Mouse (Mus musculus) liver, embryonic 14.5 days (tissue): Measurements from ENCODE around the gene Plcd3. TPM values are rescaled to one million over a fixed set of nuclear protein-coding genes. Genes with fewer than 3 reads are reported as not detected.

Experiments
- ATAC-seq: fragments of 200-750 bp; cut with Nextera tagmentation; 2 replicates; pipeline ENCODE4 v1.8.0; 2017; ENCODE audit warnings: moderate number of reproducible peaks, mild to moderate bottlenecking, moderate library complexity; ENCODE audit not compliant: insufficient read depth
- DNase-seq, 3 experiments: peaks; one replicate each; pipeline ENCODE4 v3.0.0-alpha.2; 2012 to 2013; ENCODE audit warnings: low read depth in 3 of 3, low spot score in 3 of 3
- H3K27ac ChIP-seq: fragments of 300-500 bp; sonication (generic); 2 replicates; pipeline ENCODE4 v1.5.1; 2014; ENCODE audit warnings: moderate library complexity, mild to moderate bottlenecking, control low read depth, inconsistent platforms
- H3K27me3 ChIP-seq: fragments of 300-500 bp; sonication (generic); 2 replicates; pipeline ENCODE4 v1.6.1; 2014; ENCODE audit warnings: mild to moderate bottlenecking, low read length, moderate library complexity; ENCODE audit not compliant: control insufficient read depth, insufficient read depth
- H3K36me3 ChIP-seq: fragments of 300-500 bp; sonication (generic); replicated peaks from 2 replicates; pipeline ENCODE4 v1.6.1; 2014; ENCODE audit warnings: low read depth; ENCODE audit not compliant: control insufficient read depth, insufficient read depth
- H3K4me1 ChIP-seq, 2 experiments: fragments of 200-500 bp in 1 of 2; fragments of 300-500 bp in 1 of 2; sonication (generic) in 1 of 2; replicated peaks; 2 replicates each; pipeline ENCODE4 v1.6.1; 2012 to 2014; ENCODE audit warnings: antibody characterized with exemption in 1 of 2, inconsistent platforms in 1 of 2, low read length in 1 of 2; ENCODE audit not compliant: control insufficient read depth in 2 of 2, insufficient read depth in 2 of 2
- H3K4me2 ChIP-seq: fragments of 300-500 bp; sonication (generic); 2 replicates; pipeline ENCODE4 v1.6.1; 2014; ENCODE audit warnings: low read depth, mild to moderate bottlenecking, control low read depth, moderate library complexity
- H3K4me3 ChIP-seq, 2 experiments: fragments of 200-500 bp in 1 of 2; fragments of 300-500 bp in 1 of 2; sonication (generic) in 1 of 2; 2 replicates each; pipeline ENCODE4 v1.5.1; 2012 to 2014; ENCODE audit warnings: low read depth in 2 of 2, low read length in 2 of 2, mild to moderate bottlenecking in 2 of 2, control low read depth in 1 of 2, inconsistent platforms in 1 of 2, moderate library complexity in 1 of 2; ENCODE audit not compliant: insufficient read depth in 1 of 2
- H3K9ac ChIP-seq: fragments of 300-500 bp; sonication (generic); replicated peaks from 2 replicates; pipeline ENCODE4 v1.6.1; 2014; ENCODE audit warnings: mild to moderate bottlenecking, control low read depth, moderate library complexity
- H3K9me3 ChIP-seq: fragments of 300-500 bp; sonication (generic); 2 replicates; pipeline ENCODE4 v1.6.1; 2016; ENCODE audit warnings: low read length, mixed read lengths; ENCODE audit not compliant: control insufficient read depth
- CTCF ChIP-seq: IDR thresholded peaks from 2 replicates; pipeline ENCODE4 v1.5.1; 2016; ENCODE audit warnings: antibody characterized with exemption, low read depth, control low read depth
- EP300 ChIP-seq: IDR thresholded peaks from 2 replicates; pipeline ENCODE4 v1.6.1; 2016; ENCODE audit warnings: antibody characterized with exemption, low read depth
- WGBS: fragments of 180-500 bp; shearing (Covaris S2); extraction: QIAGEN DNeasy Blood & Tissue Kit; methylation state at CpG from one replicate; pipeline ENCODE4 v1.1.7; 2014; ENCODE audit not compliant: insufficient replicate concordance; 5-methylcytosine and 5-hydroxymethylcytosine counted together
- polyA plus RNA-seq, 2 experiments: library from polyadenylated mRNA; depleted of rRNA in 1 of 2; stranded (reverse) in 1 of 2; unstranded in 1 of 2; fragments of >200 nt; fragmentation: Nextera tagmentation in 1 of 2; extraction: Ambion mirVana in 1 of 2; gene quantifications; 2 replicates each; pipeline versions ENCODE4 v1.2.1 to v1.2.3; 2012 to 2014

The Plcd3 gene
- polyA plus RNA-seq, 2 experiments: 0.29 to 0.31 TPM

GRCm38 (mm10) chr11:103076581-103076980 is 24.9 kb downstream of the Plcd3 start:
- TF ChIP-seq EP300 (no peak), CTCF (no peak)
- Histone ChIP-seq H3K27ac (no peak overlapping the region), H3K4me2 (no peak overlapping the region), H3K9ac (no peak overlapping the region), H3K9me3 (no peaks in the 10 kb centered on the region), H3K4me1 (no peaks in the 10 kb centered on the region), H3K36me3 (no peaks in the 10 kb centered on the region), H3K27me3 (peaks cover 10% of the 10 kb centered on the region), H3K4me3 (no peak overlapping the region)
- 68% methylated on average over 8 of the region's 8 CpGs for WGBS
- ATAC-seq (no peak), DNase-seq (no peak)

- H3K9me3 ChIP-seq: no peaks in the 10 kb centered on the region
- DNase-seq (no peak), ATAC-seq (no peak)
- H3K36me3 ChIP-seq: no peaks in the 10 kb centered on the region
- no peak overlapping the region for H3K4me2 ChIP-seq
- no peak overlapping the region for H3K9ac ChIP-seq
- H3K27me3 ChIP-seq: peaks cover 10% of the 10 kb centered on the region
- no peak overlapping the region for H3K4me3 ChIP-seq
- 51% methylated on average over 7 of the region's 7 CpGs for WGBS
- no peak overlapping the region for H3K27ac ChIP-seq
- TF ChIP-seq CTCF (no peak), EP300 (no peak)
- no peaks in the 10 kb centered on the region for H3K4me1 ChIP-seq
Observed at GRCm38 (mm10) chr11:103076010-103076409, 25.4 kb downstream of the Plcd3 start.

- Histone ChIP-seq H3K27me3 (peaks cover under 1% of the 10 kb centered on the region; the same call in 1 of the 2 replicates), H3K9ac (no peak overlapping the region), H3K4me2 (no peak overlapping the region), H3K9me3 (no peaks in the 10 kb centered on the region), H3K36me3 (no peaks in the 10 kb centered on the region), H3K4me1 (no peaks in the 10 kb centered on the region), H3K4me3 (no peak overlapping the region), H3K27ac (no peak overlapping the region)
- ATAC-seq (no peak), DNase-seq (no peak)
- WGBS: 18% methylated on average over 10 of the region's 10 CpGs
- TF ChIP-seq CTCF: no peak
- no peak for TF ChIP-seq EP300
Observed at GRCm38 (mm10) chr11:103074796-103075323, 26.6 kb downstream of the Plcd3 start.

GRCm38 (mm10) chr11:103074121-103074650 is 27.3 kb downstream of the Plcd3 start:
- H3K9me3 ChIP-seq: no peaks in the 10 kb centered on the region
- H3K4me2 ChIP-seq: no peak overlapping the region
- no peak overlapping the region for H3K27ac ChIP-seq
- no peak overlapping the region for H3K9ac ChIP-seq
- H3K4me3 ChIP-seq: no peak overlapping the region
- ATAC-seq: no peak
- no peaks in the 10 kb centered on the region for H3K27me3 ChIP-seq
- peaks cover 2% of the 10 kb centered on the region for H3K36me3 ChIP-seq
- DNase-seq: no peak
- H3K4me1 ChIP-seq: no peaks in the 10 kb centered on the region
- TF ChIP-seq CTCF: no peak
- WGBS: 57% methylated on average over 10 of the region's 10 CpGs

GRCm38 (mm10) chr11:103073671-103074070 is 27.8 kb downstream of the Plcd3 start:
- Histone ChIP-seq H3K9me3 (no peaks in the 10 kb centered on the region), H3K27ac (no peak overlapping the region), H3K9ac (no peak overlapping the region), H3K4me1 (no peaks in the 10 kb centered on the region), H3K27me3 (no peaks in the 10 kb centered on the region), H3K4me2 (no peak overlapping the region), H3K36me3 (peaks cover 3% of the 10 kb centered on the region), H3K4me3 (no peak overlapping the region)
- WGBS: 80% methylated on average over 7 of the region's 7 CpGs
- TF ChIP-seq EP300 (no peak), CTCF (no peak)
- ATAC-seq: no peak
- DNase-seq: no peak
